Mouse (Mus musculus) heart, adult 11 months (tissue): ENCODE data around the gene Hist2h2be.
"Not testable (repeated sequence)": the region's sequence is repeated elsewhere in the genome, so short reads cannot be mapped to it uniquely, and the experiment has no call there.

Source experiments
- DNase-seq: peaks from one replicate; pipeline ENCODE4 v3.0.0; 2022

Gene Hist2h2be

GRCm38 (mm10) chr3:96220765-96221639 lies at the start of gene Hist2h2be, which contains the start of gene Hist2h2ac:
Gene Hist2h2be (plus strand): TSS chr3:96221119.
Gene Hist2h2ac (minus strand): TSS chr3:96220880.
- peak; percentile 99 for DNase-seq

GRCm38 (mm10) chr3:96171583-96172196 lies 49.2 kb upstream of the Hist2h2be start:
- no peak for DNase-seq

GRCm38 (mm10) chr3:96172197-96173178 lies 48.4 kb upstream of the Hist2h2be start, which contains the start of gene Sf3b4:
Gene Sf3b4 (plus strand): TSS chr3:96172332.
- DNase-seq = peak; percentile 99

- DNase-seq = no peak
Observed at GRCm38 (mm10) chr3:96173185-96173584, 47.7 kb upstream of the Hist2h2be start.

- not testable (repeated sequence) for DNase-seq
Observed at GRCm38 (mm10) chr3:96174042-96174441, 46.9 kb upstream of the Hist2h2be start.

GRCm38 (mm10) chr3:96175251-96175650 lies 45.7 kb upstream of the Hist2h2be start:
- no peak for DNase-seq

- no peak for DNase-seq
Observed at GRCm38 (mm10) chr3:96178427-96178826, 42.5 kb upstream of the Hist2h2be start.

- no peak for DNase-seq
Observed at GRCm38 (mm10) chr3:96178902-96179301, 42.0 kb upstream of the Hist2h2be start.

GRCm38 (mm10) chr3:96179531-96179930 lies 41.4 kb upstream of the Hist2h2be start:
- DNase-seq = peak; percentile 96

- DNase-seq = peak; percentile 95
Observed at GRCm38 (mm10) chr3:96180727-96181477, 40.0 kb upstream of the Hist2h2be start, which contains the start of gene Sv2a. Gene Sv2a (plus strand): TSS chr3:96181151.

GRCm38 (mm10) chr3:96181510-96182381 lies 39.2 kb upstream of the Hist2h2be start:
- no peak for DNase-seq

GRCm38 (mm10) chr3:96182382-96182776 lies 38.5 kb upstream of the Hist2h2be start:
- DNase-seq = no peak

GRCm38 (mm10) chr3:96192977-96193376 lies 27.9 kb upstream of the Hist2h2be start:
- DNase-seq = no peak

GRCm38 (mm10) chr3:96194966-96195365 lies 26.0 kb upstream of the Hist2h2be start:
- no peak for DNase-seq

GRCm38 (mm10) chr3:96195616-96196313 lies 25.2 kb upstream of the Hist2h2be start:
- DNase-seq = no peak

- DNase-seq = no peak
Observed at GRCm38 (mm10) chr3:96196437-96197128, 24.3 kb upstream of the Hist2h2be start.

GRCm38 (mm10) chr3:96197129-96197749 lies 23.7 kb upstream of the Hist2h2be start:
- peak; percentile 99 for DNase-seq

GRCm38 (mm10) chr3:96198181-96198580 lies 22.7 kb upstream of the Hist2h2be start:
- DNase-seq = no peak
